21 mouse cellular contexts compared by ENCODE assay signal in genomic region chr12:12249521-12249920, GRCm38 (mm10). TPM values are rescaled to one million over a fixed set of nuclear protein-coding genes. Genes with fewer than 3 reads are reported as not detected.
A peak's percentile ranks its signal among the peaks of the same experiment; 100 is the strongest.
DNase-seq lines count a peak whose midpoint lies in the region; ATAC-seq and TF ChIP-seq lines count a peak whose summit lies in the region.
"Had no signal": no experiment of that assay in that cellular context is flagged by ENCODE, and none has a peak within 500 bp of the region (broad histone marks: within the 10 kb centered on the region; RNA-seq: fewer than 3 reads in every experiment).

No protein-coding gene starts in this region.

- no peak overlapping the region for H3K4me3 ChIP-seq in heart, embryonic 11.5 days (ENCODE audit: low read depth, low read length)
- H3K4me3 ChIP-seq in bone marrow macrophage, adult 2 months (ENCODE audit: insufficient read depth, low read length) = no peak overlapping the region
- H3K4me3 ChIP-seq: embryonic facial prominence, embryonic 13.5 days; forebrain, embryonic 12.5 days; heart, embryonic 15.5 days; hindbrain, embryonic 10.5 days had no signal

- H3K9ac ChIP-seq in heart, embryonic 11.5 days (ENCODE audit: low read depth, low read length) = no peak overlapping the region
- H3K9ac ChIP-seq: embryonic facial prominence, embryonic 13.5 days; forebrain, embryonic 12.5 days; forebrain, postnatal 0 days; heart, embryonic 15.5 days; hindbrain, embryonic 14.5 days had no signal

- no peak overlapping the region for H3K27ac ChIP-seq in heart, embryonic 11.5 days (ENCODE audit: low read depth, low read length)
- peak overlapping the region; percentile 76 for H3K27ac ChIP-seq in bone marrow macrophage, adult 2 months (ENCODE audit: insufficient read depth, low read depth, low read length)
- H3K27ac ChIP-seq: embryonic facial prominence, embryonic 13.5 days; forebrain, embryonic 12.5 days; heart, embryonic 15.5 days; hindbrain, embryonic 10.5 days; hindbrain, embryonic 14.5 days had no signal

- peak; percentile 24 for DNase-seq in heart, adult 8-10 months (ENCODE audit: low spot score)
- DNase-seq in induced T-regulatory cell, adult 2 months (ENCODE audit: low read depth) = peak; percentile 20
- no peak for DNase-seq in spleen, postnatal 36 days (ENCODE audit: low spot score in 2 of 2)
- no peak for DNase-seq in urinary bladder, adult 2 months (ENCODE audit: low spot score)
- DNase-seq: adrenal gland, adult 2 months; adrenal gland, postnatal 25 days; cerebellum, adult 2 months; cerebellum, postnatal 10 days; embryo, embryonic 11 days; forebrain, postnatal 0 days; gastrocnemius, postnatal 10 days; heart, postnatal 14 days had no signal

- no peak for ATAC-seq in heart, embryonic 11.5 days (replicated peaks; ENCODE audit: insufficient number of reproducible peaks, low FRiP score, low TSS enrichment)
- ATAC-seq in monocyte, adult 5-6 weeks (replicated peaks; ENCODE audit: insufficient number of reproducible peaks, low FRiP score, low TSS enrichment, poor library complexity, severe bottlenecking) = 0 out of 2 replicates have a peak, but pooled peaks have one; percentile 56
- ATAC-seq: forebrain, postnatal 0 days; intestine, embryonic 16.5 days had no signal

- no peak for TF ChIP-seq POLR2A in bone marrow macrophage, adult 2 months (IDR thresholded peaks at IDR 0.05; ENCODE audit: borderline replicate concordance, low read depth, low read length)

- H3K36me3 ChIP-seq in heart, embryonic 11.5 days (ENCODE audit: control insufficient read depth, insufficient read depth, low read length) = no peaks in the 10 kb centered on the region
- H3K36me3 ChIP-seq: embryonic facial prominence, embryonic 13.5 days; forebrain, embryonic 12.5 days; heart, embryonic 15.5 days; hindbrain, embryonic 10.5 days had no signal

- H3K9me3 ChIP-seq in heart, embryonic 11.5 days (replicated peaks; ENCODE audit: control insufficient read depth, low read length) = no peaks in the 10 kb centered on the region
- H3K9me3 ChIP-seq: embryonic facial prominence, embryonic 13.5 days; forebrain, embryonic 12.5 days; heart, embryonic 15.5 days; hindbrain, embryonic 10.5 days had no signal

- H3K27me3 ChIP-seq in heart, embryonic 11.5 days (ENCODE audit: control insufficient read depth, insufficient read depth, low read length) = no peaks in the 10 kb centered on the region
- H3K27me3 ChIP-seq: embryonic facial prominence, embryonic 13.5 days; forebrain, embryonic 12.5 days; heart, embryonic 15.5 days had no signal

- TF ChIP-seq CTCF in bone marrow macrophage, adult 2 months (IDR thresholded peaks at IDR 0.05; ENCODE audit: low read depth, low read length) = no peak

- no peaks in the 10 kb centered on the region for H3K4me1 ChIP-seq in heart, embryonic 11.5 days (ENCODE audit: control insufficient read depth, insufficient read depth, low read length)
- H3K4me1 ChIP-seq in bone marrow macrophage, adult 2 months (ENCODE audit: control insufficient read depth, insufficient read depth, low read length) = peaks cover 33% of the 10 kb centered on the region
- H3K4me1 ChIP-seq: embryonic facial prominence, embryonic 13.5 days; forebrain, embryonic 12.5 days; hindbrain, embryonic 10.5 days had no signal

- WGBS in heart, embryonic 11.5 days (ENCODE audit: insufficient replicate concordance) = 50% methylated on average over 2 of the region's 2 CpGs

- H3K4me2 ChIP-seq in heart, embryonic 11.5 days = no peak overlapping the region
- H3K4me2 ChIP-seq: embryonic facial prominence, embryonic 13.5 days; forebrain, embryonic 12.5 days; heart, embryonic 15.5 days; hindbrain, embryonic 14.5 days had no signal

RNA-seq across cellular contexts. Expression of gene Fam49a, which starts 12.4 kb away (rescaled TPM):
- total RNA-seq in heart, adult 8-10 months (2022) = 1 to 10 TPM; 6.3 to 8.3 (median 6.8) TPM
- polyA plus RNA-seq in heart, embryonic 11.5 days (2014; fragmentation: Nextera tagmentation; extraction: Ambion mirVana) = 48.9 and 63.7 TPM in 2 replicates
- 68.2 and 82.8 TPM in 2 replicates for polyA plus RNA-seq in bone marrow macrophage, adult 2 months (2012; ENCODE audit: insufficient read depth, insufficient read length, missing spikeins)
- total RNA-seq in monocyte, adult 5-6 weeks (2017) = 246 to 301 TPM (median 285 TPM) in 3 replicates
- 12.3 and 18.9 TPM in 2 replicates for polyA plus RNA-seq in urinary bladder, adult 2 months (2012; rRNA removed)

Comparison
In these comparisons a context has a peak if more than half of its experiments do, and no peak if none do; other contexts are left out.
1. DNase-seq: peak in heart, adult 8-10 months (single experiment) and induced T-regulatory cell, adult 2 months (single experiment); none in spleen, postnatal 36 days (0 of 2) and urinary bladder, adult 2 months (single experiment).